In genomic region chr13:54385008-54386004, GRCm38 (mm10) we compare ENCODE assay signal across 10 mouse cellular contexts. TPM values are rescaled to one million over a fixed set of nuclear protein-coding genes. Genes with fewer than 3 reads are reported as not detected.
DNase-seq lines count a peak whose midpoint lies in the region; ATAC-seq and TF ChIP-seq lines count a peak whose summit lies in the region.
"Had no signal": no experiment of that assay in that cellular context is flagged by ENCODE, and none has a peak within 500 bp of the region (broad histone marks: within the 10 kb centered on the region; RNA-seq: fewer than 3 reads in every experiment).

No protein-coding gene starts in this region.

- no peak for DNase-seq in embryonic facial prominence, embryonic 10.5 days (ENCODE audit: low spot score)
- no peak for DNase-seq in kidney, adult 2 months
- peak; percentile 48 to 55 for DNase-seq in cerebellum, adult 2 months
- no peak for DNase-seq in midbrain, embryonic 10.5 days (ENCODE audit: low spot score)
- DNase-seq in natural killer cell, adult 2 months (ENCODE audit: low spot score in 2 of 2), result no peak
- DNase-seq in embryo, embryonic 11 days, result no peak

- H3K4me1 ChIP-seq in embryonic facial prominence, embryonic 13.5 days, result peaks cover 19% of the 10 kb centered on the region
- H3K4me1 ChIP-seq in embryonic facial prominence, embryonic 10.5 days, result peaks cover 20% of the 10 kb centered on the region
- peaks cover 16% of the 10 kb centered on the region for H3K4me1 ChIP-seq in kidney, embryonic 15.5 days
- no peaks in the 10 kb centered on the region for H3K4me1 ChIP-seq in kidney, adult 2 months (ENCODE audit: control insufficient read depth, insufficient read depth, low read length)
- peaks cover 22% of the 10 kb centered on the region for H3K4me1 ChIP-seq in cerebellum, adult 2 months (ENCODE audit: control insufficient read depth, insufficient read depth, low read length)
- H3K4me1 ChIP-seq in midbrain, embryonic 10.5 days, result peaks cover 21% of the 10 kb centered on the region

- H3K36me3 ChIP-seq in embryonic facial prominence, embryonic 13.5 days, result 0 out of 2 replicates have a peak, but pooled peaks cover 1% of the 10 kb centered on the region
- H3K36me3 ChIP-seq in embryonic facial prominence, embryonic 10.5 days (replicated peaks), result no peaks in the 10 kb centered on the region; the same call in 1 of the 2 replicates
- H3K36me3 ChIP-seq in kidney, embryonic 15.5 days, result no peaks in the 10 kb centered on the region
- no peaks in the 10 kb centered on the region for H3K36me3 ChIP-seq in kidney, adult 2 months (ENCODE audit: control insufficient read depth, insufficient read depth, low read length)
- H3K36me3 ChIP-seq in midbrain, embryonic 10.5 days, result no peaks in the 10 kb centered on the region

- 59% methylated on average over 19 of the region's 19 CpGs for WGBS in embryonic facial prominence, embryonic 13.5 days
- 68% methylated on average over 19 of the region's 19 CpGs for whole genome bisulfite sequencing in embryonic facial prominence, embryonic 10.5 days
- WGBS in kidney, embryonic 15.5 days, result 30% methylated on average over 19 of the region's 19 CpGs
- 30% methylated on average over 19 of the region's 19 CpGs for WGBS in kidney, adult 2 months
- 4% methylated on average over 19 of the region's 19 CpGs for WGBS in cerebellum, adult 2 months
- 76% methylated on average over 19 of the region's 19 CpGs for WGBS in midbrain, embryonic 10.5 days

- H3K9me3 ChIP-seq in embryonic facial prominence, embryonic 13.5 days, result no peaks in the 10 kb centered on the region
- H3K9me3 ChIP-seq in embryonic facial prominence, embryonic 10.5 days, result no peaks in the 10 kb centered on the region
- no peaks in the 10 kb centered on the region for H3K9me3 ChIP-seq in kidney, embryonic 15.5 days (replicated peaks)
- no peaks in the 10 kb centered on the region for H3K9me3 ChIP-seq in midbrain, embryonic 10.5 days (replicated peaks)

- peaks cover 3% of the 10 kb centered on the region; the same call in 1 of the 2 replicates for H3K27me3 ChIP-seq in embryonic facial prominence, embryonic 13.5 days
- H3K27me3 ChIP-seq in embryonic facial prominence, embryonic 10.5 days (replicated peaks; ENCODE audit: low read depth, poor library complexity, severe bottlenecking), result 0 out of 2 replicates have a peak, but pooled peaks cover 4% of the 10 kb centered on the region
- peaks cover 5% of the 10 kb centered on the region; the same call in 1 of the 2 replicates for H3K27me3 ChIP-seq in kidney, embryonic 15.5 days
- H3K27me3 ChIP-seq in kidney, adult 2 months (replicated peaks; ENCODE audit: control insufficient read depth, insufficient read depth, low read length), result no peaks in the 10 kb centered on the region
- H3K27me3 ChIP-seq in cerebellum, adult 2 months (ENCODE audit: control insufficient read depth, insufficient read depth, low read length), result no peaks in the 10 kb centered on the region
- no peaks in the 10 kb centered on the region for H3K27me3 ChIP-seq in midbrain, embryonic 10.5 days (ENCODE audit: low read depth, poor library complexity, severe bottlenecking)

- no peak overlapping the region; the same call in 1 of the 2 replicates for H3K9ac ChIP-seq in embryonic facial prominence, embryonic 13.5 days
- no peak overlapping the region for H3K9ac ChIP-seq in kidney, embryonic 15.5 days

- peak overlapping the region; percentile 5; the same call in 1 of the 2 replicates for H3K4me2 ChIP-seq in embryonic facial prominence, embryonic 13.5 days
- peak overlapping the region; percentile 17 for H3K4me2 ChIP-seq in kidney, embryonic 15.5 days

- TF ChIP-seq CTCF in kidney, adult 2 months (conservative IDR thresholded peaks at IDR 0.05; ENCODE audit: insufficient read depth, insufficient read length, low read depth, low read length), result no peak
- TF ChIP-seq CTCF in cerebellum, adult 2 months (IDR thresholded peaks at IDR 0.05; ENCODE audit: borderline replicate concordance, insufficient read depth, low read depth, low read length), result no peak

- no peak for ATAC-seq in embryonic facial prominence, embryonic 13.5 days (ENCODE audit: insufficient number of reproducible peaks, insufficient read depth, low FRiP score, low TSS enrichment, low read depth)
- ATAC-seq in kidney, embryonic 15.5 days (replicated peaks; ENCODE audit: low FRiP score), result no peak
- ATAC-seq: Patski had no signal

- TF ChIP-seq POLR2A in kidney, adult 2 months (IDR thresholded peaks at IDR 0.05; ENCODE audit: low read depth, low read length), result no peak
- TF ChIP-seq POLR2A in cerebellum, adult 2 months (IDR thresholded peaks at IDR 0.05; ENCODE audit: borderline replicate concordance, insufficient read depth, low read length), result peak; percentile 14; the same call in 1 of the 2 replicates

- H3K27ac ChIP-seq in embryonic facial prominence, embryonic 13.5 days, result no peak overlapping the region
- H3K27ac ChIP-seq in embryonic facial prominence, embryonic 10.5 days (replicated peaks), result no peak overlapping the region
- H3K27ac ChIP-seq in kidney, embryonic 15.5 days, result no peak overlapping the region
- H3K27ac ChIP-seq in kidney, adult 2 months (ENCODE audit: insufficient read depth, low read depth, low read length), result no peak overlapping the region
- 0 out of 2 replicates have a peak overlapping the region, but pooled peaks have one; percentile 26 for H3K27ac ChIP-seq in cerebellum, adult 2 months (ENCODE audit: insufficient read depth, low read length)
- H3K27ac ChIP-seq in midbrain, embryonic 10.5 days (replicated peaks), result 0 out of 2 replicates have a peak overlapping the region, but pooled peaks have one; percentile 13

- no peak overlapping the region for H3K4me3 ChIP-seq in embryonic facial prominence, embryonic 13.5 days
- H3K4me3 ChIP-seq in embryonic facial prominence, embryonic 10.5 days, result no peak overlapping the region
- H3K4me3 ChIP-seq in kidney, embryonic 15.5 days (replicated peaks), result no peak overlapping the region
- H3K4me3 ChIP-seq in kidney, adult 2 months (ENCODE audit: insufficient read depth, low read depth, low read length), result no peak overlapping the region
- peak overlapping the region; percentile 43 for H3K4me3 ChIP-seq in cerebellum, adult 2 months (replicated peaks; ENCODE audit: insufficient read depth, low read depth, low read length)
- no peak overlapping the region for H3K4me3 ChIP-seq in midbrain, embryonic 10.5 days
- H3K4me3 ChIP-seq: erythroblast, embryonic 14.5 days had no signal

RNA-seq across cellular contexts. Expression of gene Cplx2, which starts 14.2 kb away (rescaled TPM):
- polyA plus RNA-seq in embryonic facial prominence, embryonic 13.5 days (2015; fragmentation: Nextera tagmentation; extraction: Ambion mirVana), result 7.3 and 7.4 TPM in 2 replicates
- 5.0 and 6.9 TPM in 2 replicates for polyA plus RNA-seq in embryonic facial prominence, embryonic 10.5 days (2016; fragmentation: Nextera tagmentation; extraction: Ambion mirVana)
- 4.0 and 5.3 TPM in 2 replicates for polyA plus RNA-seq in kidney, embryonic 15.5 days (2015; fragmentation: Nextera tagmentation; extraction: Ambion mirVana)
- polyA plus RNA-seq in kidney, adult 2 months (2012; rRNA removed), result 11.8 and 15.5 TPM in 2 replicates
- polyA plus RNA-seq in cerebellum, adult 2 months (2012; rRNA removed), result 361 and 392 TPM in 2 replicates
- polyA plus RNA-seq in midbrain, embryonic 10.5 days (2016; fragmentation: Nextera tagmentation; extraction: Ambion mirVana), result 9.9 and 15.3 TPM in 2 replicates

Comparison
In these comparisons a context has a peak if more than half of its experiments do, and no peak if none do; other contexts are left out.
1. H3K27ac ChIP-seq: peak in cerebellum, adult 2 months (single experiment) and midbrain, embryonic 10.5 days (single experiment); none in embryonic facial prominence, embryonic 13.5 days (single experiment), embryonic facial prominence, embryonic 10.5 days (single experiment), kidney, embryonic 15.5 days (single experiment) and kidney, adult 2 months (single experiment).
2. DNase-seq: peak in cerebellum, adult 2 months (2 of 2); none in embryonic facial prominence, embryonic 10.5 days (single experiment), kidney, adult 2 months (single experiment), midbrain, embryonic 10.5 days (single experiment), natural killer cell, adult 2 months (0 of 2) and embryo, embryonic 11 days (single experiment).
3. RNA of gene Cplx2, which starts 14.2 kb away (polyA plus RNA-seq): 361 to 392 TPM in cerebellum, adult 2 months; 11.8 to 15.5 TPM in kidney, adult 2 months, 9.9 to 15.3 TPM in midbrain, embryonic 10.5 days, 7.3 to 7.4 TPM in embryonic facial prominence, embryonic 13.5 days, 5.0 to 6.9 TPM in embryonic facial prominence, embryonic 10.5 days and 4.0 to 5.3 TPM in kidney, embryonic 15.5 days; every median in the first group is over 10 times any median in the second.